Mouse (Mus musculus) C2C12 (cell line): ENCODE results near the gene Pcp2. TPM values are rescaled to one million over a fixed set of nuclear protein-coding genes. Genes with fewer than 3 reads are reported as not detected.
"Not testable (repeated sequence)": the region's sequence is repeated elsewhere in the genome, so short reads cannot be mapped to it uniquely, and the experiment has no call there.

Source experiments
- H3K27me3 ChIP-seq: one replicate; pipeline ENCODE4 v1.6.1; 2011; ENCODE audit not compliant: control insufficient read depth, insufficient read depth, insufficient read length
- H3K36me3 ChIP-seq: one replicate; pipeline ENCODE4 v1.6.1; 2011; ENCODE audit not compliant: control insufficient read depth, insufficient read depth
- H3K4me3 ChIP-seq: one replicate; pipeline ENCODE4 v1.5.1; 2011; ENCODE audit warnings: mild to moderate bottlenecking, control low read depth; ENCODE audit not compliant: poor library complexity, insufficient read depth, severe bottlenecking
- H3K79me2 ChIP-seq: one replicate; pipeline ENCODE4 v1.6.1; 2011; ENCODE audit not compliant: control insufficient read depth, insufficient read depth
- H3K79me3 ChIP-seq: one replicate; pipeline ENCODE4 v1.6.1; 2011; ENCODE audit warnings: low read depth, control low read depth
- H3ac ChIP-seq: one replicate; pipeline ENCODE3; 2011; ENCODE audit warnings: low read depth; ENCODE audit not compliant: control insufficient read depth, insufficient read length
- CEBPB ChIP-seq: IDR thresholded peaks from one replicate; pipeline ENCODE4 v1.6.1; 2011; ENCODE audit warnings: low read depth, mild to moderate bottlenecking, control low read depth, moderate library complexity
- CTCF ChIP-seq: IDR thresholded peaks from one replicate; pipeline ENCODE4 v1.5.1; 2011; ENCODE audit not compliant: control insufficient read depth, insufficient read depth, insufficient read length
- FOSL1 ChIP-seq: IDR thresholded peaks from one replicate; pipeline ENCODE4 v1.8.0; 2011; ENCODE audit warnings: mild to moderate bottlenecking, low read length; ENCODE audit not compliant: poor library complexity, insufficient read depth, severe bottlenecking
- MAX ChIP-seq: IDR thresholded peaks from one replicate; pipeline ENCODE4 v1.6.1; 2011; ENCODE audit warnings: mild to moderate bottlenecking, control low read depth
- MYOD1 ChIP-seq: IDR thresholded peaks from one replicate; pipeline ENCODE4 v1.6.1; 2011; ENCODE audit warnings: low read depth; ENCODE audit not compliant: control insufficient read depth, insufficient read length
- MYOG ChIP-seq: IDR thresholded peaks from one replicate; pipeline ENCODE4 v1.6.1; 2011; ENCODE audit not compliant: control insufficient read depth, insufficient read length; ENCODE audit errors: extremely low read depth
- USF1 ChIP-seq: IDR thresholded peaks from one replicate; pipeline ENCODE4 v1.6.1; 2011; ENCODE audit warnings: low read depth, mild to moderate bottlenecking, control low read depth, moderate library complexity
- polyA plus RNA-seq: library from polyadenylated mRNA; unstranded; fragments of >200 nt; fragmentation: generic; extraction: Trizol; gene quantifications from one replicate; pipeline ENCODE4 v1.2.1, GENCODE M21; 2012; ENCODE audit warnings: missing spikeins

Gene Pcp2
- polyA plus RNA-seq, 1 experiment = 0.70 TPM

- no peaks in the 10 kb centered on the region for H3K79me2 ChIP-seq
- peaks cover 18% of the 10 kb centered on the region for H3K27me3 ChIP-seq
- TF ChIP-seq MYOG = no peak
- H3K4me3 ChIP-seq = no peak overlapping the region
- no peaks in the 10 kb centered on the region for H3K79me3 ChIP-seq
- no peaks in the 10 kb centered on the region for H3K36me3 ChIP-seq
- no peak overlapping the region for H3ac ChIP-seq
Observed at GRCm38 (mm10) chr8:3587391-3588257, 37.7 kb downstream of the Pcp2 start.

GRCm38 (mm10) chr8:3586993-3587390 lies 38.4 kb downstream of the Pcp2 start, which contains the start of gene Camsap3:
Gene Camsap3, plus strand, starts transcription at chr8:3587293.
- Histone ChIP-seq H3K36me3 (no peaks in the 10 kb centered on the region), H3K79me3 (no peaks in the 10 kb centered on the region), H3ac (no peak within 1 kb of the TSS), H3K4me3 (no peak within 1 kb of the TSS), H3K27me3 (peaks cover 18% of the 10 kb centered on the region), H3K79me2 (no peaks in the 10 kb centered on the region)
- TF ChIP-seq CTCF (no peak), CEBPB (no peak), USF1 (no peak), FOSL1 (no peak), MYOG (no peak), MAX (no peak), MYOD1 (no peak)

- TF ChIP-seq USF1 = no peak
- TF ChIP-seq CTCF = no peak
- TF ChIP-seq FOSL1 = no peak
- TF ChIP-seq CEBPB = no peak
- TF ChIP-seq MYOG = no peak
- no peak for TF ChIP-seq MYOD1
- TF ChIP-seq MAX = no peak
- no peaks in the 10 kb centered on the region for H3K36me3 ChIP-seq
- peaks cover 18% of the 10 kb centered on the region for H3K27me3 ChIP-seq
- H3K79me3 ChIP-seq = no peaks in the 10 kb centered on the region
- no peaks in the 10 kb centered on the region for H3K79me2 ChIP-seq
- no peak overlapping the region for H3K4me3 ChIP-seq
- H3ac ChIP-seq = no peak overlapping the region
Observed at GRCm38 (mm10) chr8:3586452-3586851, 38.9 kb downstream of the Pcp2 start.

GRCm38 (mm10) chr8:3581961-3582360 lies 43.4 kb downstream of the Pcp2 start:
- H3K79me2 ChIP-seq, H3K79me3 ChIP-seq, H3K36me3 ChIP-seq, H3ac ChIP-seq, H3K4me3 ChIP-seq: not testable (repeated sequence)
- H3K27me3 ChIP-seq = peaks cover 12% of the 10 kb centered on the region

GRCm38 (mm10) chr8:3579390-3580364 lies 45.7 kb downstream of the Pcp2 start:
- TF ChIP-seq MYOG = no peak
- H3ac ChIP-seq = no peak overlapping the region
- no peaks in the 10 kb centered on the region for H3K79me2 ChIP-seq
- H3K27me3 ChIP-seq = peaks cover 11% of the 10 kb centered on the region
- no peaks in the 10 kb centered on the region for H3K36me3 ChIP-seq
- H3K4me3 ChIP-seq = no peak overlapping the region
- H3K79me3 ChIP-seq = no peaks in the 10 kb centered on the region

- TF ChIP-seq MAX (no peak), USF1 (no peak), CEBPB (no peak), MYOG (no peak), MYOD1 (no peak), CTCF (no peak), FOSL1 (no peak)
- Histone ChIP-seq H3K4me3 (no peak overlapping the region), H3ac (no peak overlapping the region), H3K79me2 (no peaks in the 10 kb centered on the region), H3K27me3 (peaks cover 11% of the 10 kb centered on the region), H3K79me3 (no peaks in the 10 kb centered on the region), H3K36me3 (no peaks in the 10 kb centered on the region)
Observed at GRCm38 (mm10) chr8:3576211-3576960, 49.0 kb downstream of the Pcp2 start.
